Mouse (Mus musculus): Measurements from ENCODE around the gene Tcf23.

- TF ChIP-seq CTCF (IDR thresholded peaks at IDR 0.05; ENCODE audit: low read depth, low read length) (no peak), GATA1 (IDR thresholded peaks at IDR 0.05; ENCODE audit: borderline replicate concordance, low read length) (no peak), TAL1 (conservative IDR thresholded peaks at IDR 0.05; ENCODE audit: low read depth, low read length) (no peak), POLR2AphosphoS5 (IDR thresholded peaks at IDR 0.05; ENCODE audit: insufficient replicate concordance, low read depth, low read length) (no peak), GATA2 (IDR thresholded peaks at IDR 0.05; ENCODE audit: borderline replicate concordance, low read depth, low read length) (no peak)
These were observed 7.6 kb upstream of the Tcf23 start for GRCm38 (mm10) chr5:30960814-30961213.

All from G1E (cell line).